In the genomic region with DNA sequence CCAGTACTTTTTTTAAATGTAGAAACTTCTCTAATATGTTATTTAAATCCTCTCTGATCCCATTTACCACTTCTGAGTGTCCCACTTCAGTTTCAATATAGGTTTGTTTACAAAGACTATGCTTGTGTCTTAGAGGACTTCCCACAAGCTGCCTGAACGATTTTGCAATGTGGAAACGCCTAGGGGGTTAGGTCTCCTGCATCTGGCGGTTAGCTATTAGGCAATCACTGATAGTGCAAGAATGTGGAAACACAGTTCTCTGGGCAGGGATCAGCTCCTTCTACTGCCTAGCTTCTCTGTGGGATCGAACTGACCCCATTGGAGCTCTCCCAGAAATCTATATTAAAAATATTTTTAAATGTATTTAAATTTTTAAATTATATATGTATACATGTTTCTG, we compare ENCODE assay signal across 8 mouse cellular contexts. TPM values are rescaled to one million over a fixed set of nuclear protein-coding genes. Genes with fewer than 3 reads are reported as not detected.
DNase-seq lines count a peak whose midpoint lies in the region; ATAC-seq and TF ChIP-seq lines count a peak whose summit lies in the region.

A gene (minus strand): TSS at position 83 of the 400 bp plus-strand sequence.

- no peak within 1 kb of the TSS for H3K9ac ChIP-seq in kidney, postnatal 0 days (ENCODE audit: low read depth, low read length)
- no peak within 1 kb of the TSS for H3K9ac ChIP-seq in limb, embryonic 11.5 days (ENCODE audit: low read length)

- no peak within 1 kb of the TSS for H3K4me2 ChIP-seq in kidney, postnatal 0 days (ENCODE audit: low read length)
- no peak within 1 kb of the TSS for H3K4me2 ChIP-seq in limb, embryonic 11.5 days (ENCODE audit: low read depth, severe bottlenecking)

- H3K9me3 ChIP-seq in kidney, postnatal 0 days (replicated peaks; ENCODE audit: low read length) = no peaks in the 10 kb centered on the region
- no peaks in the 10 kb centered on the region for H3K9me3 ChIP-seq in limb, embryonic 11.5 days (ENCODE audit: control insufficient read depth, low read length)

- H3K36me3 ChIP-seq in kidney, postnatal 0 days (ENCODE audit: insufficient read depth, low read length) = no peaks in the 10 kb centered on the region
- no peaks in the 10 kb centered on the region for H3K36me3 ChIP-seq in limb, embryonic 11.5 days (ENCODE audit: control insufficient read depth, insufficient read depth, low read length)

- TF ChIP-seq CTCF in kidney, postnatal 0 days (IDR thresholded peaks at IDR 0.05; ENCODE audit: low read depth) = no peak

- WGBS in kidney, postnatal 0 days = 49% methylated on average over 4 of the region's 4 CpGs
- WGBS in limb, embryonic 11.5 days = 53% methylated on average over 4 of the region's 4 CpGs

- H3K27ac ChIP-seq in kidney, postnatal 0 days = no peak within 1 kb of the TSS
- H3K27ac ChIP-seq in brown adipose tissue, adult 24 weeks (replicated peaks; ENCODE audit: low read depth, low read length) = no peak within 1 kb of the TSS
- no peak within 1 kb of the TSS for H3K27ac ChIP-seq in limb, embryonic 11.5 days (replicated peaks; ENCODE audit: low read depth, low read length)

- no peak for ATAC-seq in kidney, postnatal 0 days (replicated peaks; ENCODE audit: low FRiP score, low read depth)
- no peak for ATAC-seq in limb, embryonic 11.5 days (ENCODE audit: insufficient number of reproducible peaks, low FRiP score, low TSS enrichment, low read depth)

- H3K4me3 ChIP-seq in kidney, postnatal 0 days (replicated peaks; ENCODE audit: low read depth, low read length) = no peak within 1 kb of the TSS
- H3K4me3 ChIP-seq in brown adipose tissue, adult 24 weeks (ENCODE audit: insufficient read depth, low read depth, low read length) = no peak within 1 kb of the TSS
- H3K4me3 ChIP-seq in limb, embryonic 11.5 days (ENCODE audit: low read depth, low read length) = no peak within 1 kb of the TSS

- intact Hi-C loops in heart, postnatal 14 days (cut with DNase I) = no loop called here

- no peaks in the 10 kb centered on the region for H3K27me3 ChIP-seq in kidney, postnatal 0 days (ENCODE audit: insufficient read depth, low read length)
- no peaks in the 10 kb centered on the region for H3K27me3 ChIP-seq in limb, embryonic 11.5 days (ENCODE audit: control insufficient read depth, insufficient read depth, low read length)

- DNase-seq in kidney, postnatal 0 days (ENCODE audit: low spot score) = no peak
- DNase-seq in kidney, postnatal 14 days = no peak
- DNase-seq in heart, postnatal 14 days = peak; percentile 5 to 6
- DNase-seq in limb, embryonic 11.5 days (ENCODE audit: low spot score) = no peak
- peak; percentile 20 to 29 for DNase-seq in monocyte, adult 2 months (ENCODE audit: low read depth in 1 of 2, low spot score in 2 of 2)
- DNase-seq in right cerebral cortex, adult 2 months (ENCODE audit: low spot score in 2 of 2) = no peak
- DNase-seq in kidney, postnatal 25 days = no peak

- H3K4me1 ChIP-seq in kidney, postnatal 0 days (replicated peaks; ENCODE audit: insufficient read depth, low read length) = no peaks in the 10 kb centered on the region
- H3K4me1 ChIP-seq in brown adipose tissue, adult 24 weeks (ENCODE audit: control insufficient read depth, insufficient read depth, insufficient read length, low read length) = no peaks in the 10 kb centered on the region
- no peaks in the 10 kb centered on the region for H3K4me1 ChIP-seq in limb, embryonic 11.5 days (ENCODE audit: control insufficient read depth, insufficient read depth, low read length)

RNA-seq across cellular contexts. Expression of the gene that starts here (rescaled TPM):
- 10.7 and 11.1 TPM in 2 replicates for polyA plus RNA-seq in kidney, postnatal 0 days (2015; fragmentation: Nextera tagmentation; extraction: Ambion mirVana)
- polyA plus RNA-seq in brown adipose tissue, adult 24 weeks (2012; ENCODE audit: insufficient read depth, insufficient read length, missing spikeins) = 16.2 and 23.0 TPM in 2 replicates
- total RNA-seq in heart, postnatal 14 days (2021) = 10 to 100 TPM; 16.8 to 17.3 TPM
- polyA plus RNA-seq in limb, embryonic 11.5 days (2014; fragmentation: Nextera tagmentation; extraction: Ambion mirVana) = 12.8 and 16.5 TPM in 2 replicates

Comparison
In these comparisons a context has a peak if more than half of its experiments do, and no peak if none do; other contexts are left out.
1. DNase-seq: peak in heart, postnatal 14 days (2 of 2) and monocyte, adult 2 months (2 of 2); none in kidney, postnatal 0 days (single experiment), kidney, postnatal 14 days (single experiment), limb, embryonic 11.5 days (single experiment), right cerebral cortex, adult 2 months (0 of 2) and kidney, postnatal 25 days (0 of 2).